Mouse (Mus musculus) limb, embryonic 14.5 days (tissue): Measurements from ENCODE around the gene Ear10. TPM values are rescaled to one million over a fixed set of nuclear protein-coding genes. Genes with fewer than 3 reads are reported as not detected.
A peak's percentile ranks its signal among the peaks of the same experiment; 100 is the strongest.
"Not testable (repeated sequence)": the region's sequence is repeated elsewhere in the genome, so short reads cannot be mapped to it uniquely, and the experiment has no call there.

Experiments
- ATAC-seq: fragments of 200-750 bp; cut with Nextera tagmentation; 2 replicates; pipeline ENCODE4 v1.8.0; 2017; ENCODE audit warnings: low read depth, moderate number of reproducible peaks, moderate TSS enrichment; ENCODE audit not compliant: low FRiP score
- DNase-seq: peaks from one replicate; pipeline ENCODE4 v3.0.0-alpha.2; 2015; ENCODE audit warnings: low spot score
- H3K27ac ChIP-seq: fragments of 300-500 bp; sonication (generic); replicated peaks from 2 replicates; pipeline ENCODE4 v1.5.1; 2014; ENCODE audit warnings: low read depth, mild to moderate bottlenecking, low read length, moderate library complexity, mixed read lengths
- H3K27me3 ChIP-seq: fragments of 300-500 bp; sonication (generic); 2 replicates; pipeline ENCODE4 v1.6.1; 2014; ENCODE audit warnings: low read length, mixed read lengths; ENCODE audit not compliant: control insufficient read depth, insufficient read depth
- H3K36me3 ChIP-seq: fragments of 300-500 bp; sonication (generic); 2 replicates; pipeline ENCODE4 v1.6.1; 2014; ENCODE audit warnings: mild to moderate bottlenecking, low read length, moderate library complexity, mixed read lengths; ENCODE audit not compliant: control insufficient read depth, insufficient read depth
- H3K4me1 ChIP-seq: fragments of 300-500 bp; sonication (generic); 2 replicates; pipeline ENCODE4 v1.6.1; 2014; ENCODE audit warnings: antibody characterized with exemption, low read length, mixed read lengths; ENCODE audit not compliant: control insufficient read depth, insufficient read depth
- H3K4me2 ChIP-seq: fragments of 300-500 bp; sonication (generic); replicated peaks from 2 replicates; pipeline ENCODE4 v1.6.1; 2014; ENCODE audit warnings: low read depth, mild to moderate bottlenecking, low read length, moderate library complexity; ENCODE audit not compliant: severe bottlenecking
- H3K4me3 ChIP-seq: fragments of 300-500 bp; sonication (generic); replicated peaks from 2 replicates; pipeline ENCODE4 v1.5.1; 2014; ENCODE audit warnings: low read length
- H3K9ac ChIP-seq: fragments of 300-500 bp; sonication (generic); 2 replicates; pipeline ENCODE4 v1.6.1; 2014; ENCODE audit warnings: mild to moderate bottlenecking, low read depth, low read length, moderate library complexity; ENCODE audit not compliant: severe bottlenecking
- H3K9me3 ChIP-seq: fragments of 300-500 bp; sonication (generic); 2 replicates; pipeline ENCODE4 v1.6.1; 2016; ENCODE audit warnings: low read length; ENCODE audit not compliant: control insufficient read depth
- WGBS: fragments of 180-500 bp; shearing (Covaris S2); extraction: QIAGEN DNeasy Blood & Tissue Kit; methylation state at CpG from one replicate; pipeline ENCODE4 v1.1.7; 2014; 5-methylcytosine and 5-hydroxymethylcytosine counted together
- polyA plus RNA-seq, 2 experiments: library from polyadenylated mRNA; depleted of rRNA in 1 of 2; stranded (reverse) in 1 of 2; unstranded in 1 of 2; fragments of >200 nt; fragmentation: Nextera tagmentation in 1 of 2; extraction: Ambion mirVana in 1 of 2; gene quantifications; 2 replicates each; pipeline versions ENCODE4 v1.2.1 to v1.2.3; 2012 to 2014

Ear10 gene
- not detected in 2 replicates for polyA plus RNA-seq (2012; rRNA removed)
- not detected in 2 replicates for polyA plus RNA-seq (2014; fragmentation: Nextera tagmentation; extraction: Ambion mirVana)

- not testable (repeated sequence) for H3K9me3 ChIP-seq, H3K27ac ChIP-seq, H3K4me1 ChIP-seq, DNase-seq, H3K4me3 ChIP-seq, H3K9ac ChIP-seq, ATAC-seq, H3K27me3 ChIP-seq, H3K4me2 ChIP-seq, H3K36me3 ChIP-seq
- 88% methylated on average over 3 of the region's 3 CpGs for WGBS
These were observed at the start of gene Ear10 for GRCm38 (mm10) chr14:43923459-43923858. Gene Ear10 (minus strand): TSS chr14:43923559.

- not testable (repeated sequence) for H3K9me3 ChIP-seq, H3K9ac ChIP-seq, ATAC-seq, H3K36me3 ChIP-seq, H3K27ac ChIP-seq, H3K4me3 ChIP-seq, H3K27me3 ChIP-seq, H3K4me2 ChIP-seq, DNase-seq, H3K4me1 ChIP-seq
- WGBS: no CpG with 5 or more reads among the region's 2 CpGs
These were observed 33.4 kb upstream of the Ear10 start, which contains the start of gene Ang5 for GRCm38 (mm10) chr14:43956769-43957168. Gene Ang5 (plus strand): TSS chr14:43957069.

GRCm38 (mm10) chr14:43955074-43955473 is 31.7 kb upstream of the Ear10 start:
- DNase-seq, H3K4me1 ChIP-seq, H3K27ac ChIP-seq, H3K9ac ChIP-seq, H3K36me3 ChIP-seq, H3K4me2 ChIP-seq, H3K4me3 ChIP-seq, H3K9me3 ChIP-seq, ATAC-seq, H3K27me3 ChIP-seq: not testable (repeated sequence)
- WGBS: no CpG with 5 or more reads among the region's 1 CpGs

DNA sequence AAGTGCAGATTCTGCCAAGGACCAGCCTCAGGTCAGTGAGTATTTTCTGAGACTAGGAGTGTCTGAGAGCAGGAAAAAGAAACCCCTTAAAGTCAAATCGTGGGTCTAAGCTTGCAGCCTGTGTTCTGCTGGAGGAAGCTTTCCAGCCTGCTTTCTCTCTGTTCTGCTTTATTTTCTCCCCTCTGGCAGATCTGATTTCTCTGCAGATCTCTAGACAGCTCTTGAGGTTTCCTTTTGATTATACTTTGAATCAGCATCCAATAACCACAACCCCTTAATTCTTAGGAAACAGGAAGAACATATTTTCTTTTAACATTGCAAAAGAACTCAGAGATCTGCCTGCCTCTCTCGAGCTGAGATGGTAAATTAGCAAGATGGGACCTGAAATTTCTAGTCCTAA is 30.0 kb upstream of the Ear10 start:
- H3K27me3 ChIP-seq, H3K4me2 ChIP-seq, DNase-seq, H3K4me1 ChIP-seq, ATAC-seq, H3K27ac ChIP-seq, H3K36me3 ChIP-seq, H3K4me3 ChIP-seq, H3K9me3 ChIP-seq, H3K9ac ChIP-seq: not testable (repeated sequence)
- 48% methylated on average over 2 of the region's 2 CpGs for WGBS

- not testable (repeated sequence) for H3K9me3 ChIP-seq, H3K9ac ChIP-seq, ATAC-seq, H3K27ac ChIP-seq, H3K36me3 ChIP-seq, H3K4me1 ChIP-seq, DNase-seq, H3K4me3 ChIP-seq, H3K27me3 ChIP-seq, H3K4me2 ChIP-seq
- WGBS: 57% methylated on average over 5 of the region's 5 CpGs
These were observed 10.0 kb upstream of the Ear10 start for GRCm38 (mm10) chr14:43933399-43933798.

DNA sequence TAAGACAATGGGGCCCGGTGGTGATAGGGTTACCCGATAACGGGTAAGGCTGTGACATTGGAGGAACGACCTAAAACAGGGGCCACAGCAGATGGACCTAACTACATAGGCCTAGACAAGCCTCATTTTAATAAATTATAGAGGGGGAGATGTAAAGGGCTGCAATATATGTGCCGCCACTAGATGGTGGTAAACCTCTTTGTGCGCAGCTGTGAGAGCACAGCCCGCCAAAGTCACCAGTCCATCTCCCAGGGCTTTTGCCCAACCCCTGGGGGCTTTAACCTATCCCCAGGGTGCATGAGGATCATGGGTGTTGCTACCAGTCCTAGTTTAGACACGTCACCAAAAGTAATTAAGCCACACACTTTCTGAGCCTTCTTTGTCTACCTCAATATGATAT is 9.6 kb upstream of the Ear10 start:
- H3K27ac ChIP-seq, ATAC-seq, H3K4me3 ChIP-seq, H3K36me3 ChIP-seq, H3K27me3 ChIP-seq, H3K4me2 ChIP-seq, H3K4me1 ChIP-seq, H3K9me3 ChIP-seq, H3K9ac ChIP-seq: not testable (repeated sequence)
- DNase-seq: peak; percentile 30
- 25% methylated on average over 8 of the region's 8 CpGs for WGBS

- H3K4me2 ChIP-seq: peak overlapping the region; percentile 44
- DNase-seq: peak; percentile 42
- peak overlapping the region; percentile 73 for H3K27ac ChIP-seq
- H3K4me3 ChIP-seq: peak overlapping the region; percentile 45
- ATAC-seq: peak; percentile 85
- 5% methylated on average over 21 of the region's 21 CpGs for WGBS
- not testable (repeated sequence) for H3K4me1 ChIP-seq, H3K9me3 ChIP-seq, H3K27me3 ChIP-seq, H3K36me3 ChIP-seq
- peak overlapping the region; percentile 64 for H3K9ac ChIP-seq
These were observed 2.1 kb upstream of the Ear10 start for GRCm38 (mm10) chr14:43925404-43925950.
